Mouse (Mus musculus) forebrain, embryonic 12.5 days (tissue): ENCODE data around the gene Myo1a. TPM values are rescaled to one million over a fixed set of nuclear protein-coding genes. Genes with fewer than 3 reads are reported as not detected.

Source experiments
- ATAC-seq: fragments of 200-750 bp; cut with Nextera tagmentation; 2 replicates; pipeline ENCODE4 v1.8.0; 2017; ENCODE audit warnings: moderate TSS enrichment; ENCODE audit not compliant: low FRiP score
- H3K27ac ChIP-seq: fragments of 300-500 bp; sonication (generic); 2 replicates; pipeline ENCODE4 v1.5.1; 2016; ENCODE audit warnings: mild to moderate bottlenecking
- H3K27me3 ChIP-seq: fragments of 300-500 bp; sonication (generic); 2 replicates; pipeline ENCODE4 v1.6.1; 2016; ENCODE audit warnings: mild to moderate bottlenecking
- H3K36me3 ChIP-seq: fragments of 300-500 bp; sonication (generic); replicated peaks from 2 replicates; pipeline ENCODE4 v1.6.1; 2016; ENCODE audit warnings: mild to moderate bottlenecking
- H3K4me1 ChIP-seq: fragments of 300-500 bp; sonication (generic); 2 replicates; pipeline ENCODE4 v1.6.1; 2016
- H3K4me2 ChIP-seq: fragments of 300-500 bp; sonication (generic); 2 replicates; pipeline ENCODE4 v1.6.1; 2016; ENCODE audit warnings: mild to moderate bottlenecking, moderate library complexity
- H3K4me3 ChIP-seq: fragments of 300-500 bp; sonication (generic); replicated peaks from 2 replicates; pipeline ENCODE4 v1.5.1; 2016; ENCODE audit warnings: mild to moderate bottlenecking
- H3K9ac ChIP-seq: fragments of 300-500 bp; sonication (generic); 2 replicates; pipeline ENCODE4 v1.6.1; 2016; ENCODE audit warnings: mild to moderate bottlenecking
- H3K9me3 ChIP-seq: fragments of 300-500 bp; sonication (generic); 2 replicates; pipeline ENCODE4 v1.6.1; 2016
- WGBS: fragments of 180-500 bp; shearing (Covaris S2); methylation state at CpG from one replicate; pipeline ENCODE4 v1.1.7; 2016; 5-methylcytosine and 5-hydroxymethylcytosine counted together
- polyA plus RNA-seq: library from polyadenylated mRNA; unstranded; fragments of >200 nt; fragmentation: Nextera tagmentation; extraction: Ambion mirVana; gene quantifications from 2 replicates; pipeline ENCODE4 v1.2.1, GENCODE M21; 2016

The Myo1a gene
- polyA plus RNA-seq, 1 experiment from 2014 or later = 0.50 TPM

DNA sequence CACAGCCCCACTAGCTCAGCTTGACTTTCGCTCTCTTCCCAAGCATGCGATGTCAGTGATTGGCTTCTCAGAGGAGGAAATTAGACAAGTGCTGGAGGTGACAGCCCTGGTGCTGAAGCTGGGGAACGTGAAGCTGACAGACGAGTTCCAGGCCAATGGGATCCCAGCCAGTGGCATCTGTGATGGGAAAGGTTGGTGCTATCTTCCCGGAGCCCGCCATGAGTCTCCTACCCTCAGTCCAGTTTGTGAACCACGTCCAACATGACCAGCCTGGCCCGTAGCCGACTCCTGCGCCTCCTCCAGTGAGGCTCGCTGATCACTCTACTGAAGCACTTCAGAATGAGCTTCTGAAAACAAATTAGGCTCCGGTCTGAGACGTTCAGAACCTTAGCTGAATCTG is 5.4 kb downstream of the Myo1a start:
- no peaks in the 10 kb centered on the region for H3K36me3 ChIP-seq
- H3K4me3 ChIP-seq = no peak overlapping the region
- 89% methylated on average over 13 of the region's 13 CpGs for WGBS
- H3K9ac ChIP-seq = no peak overlapping the region
- H3K4me1 ChIP-seq = no peaks in the 10 kb centered on the region
- no peak for ATAC-seq
- no peak overlapping the region for H3K4me2 ChIP-seq
- H3K27ac ChIP-seq = no peak overlapping the region
- no peaks in the 10 kb centered on the region for H3K27me3 ChIP-seq
- no peaks in the 10 kb centered on the region for H3K9me3 ChIP-seq

DNA sequence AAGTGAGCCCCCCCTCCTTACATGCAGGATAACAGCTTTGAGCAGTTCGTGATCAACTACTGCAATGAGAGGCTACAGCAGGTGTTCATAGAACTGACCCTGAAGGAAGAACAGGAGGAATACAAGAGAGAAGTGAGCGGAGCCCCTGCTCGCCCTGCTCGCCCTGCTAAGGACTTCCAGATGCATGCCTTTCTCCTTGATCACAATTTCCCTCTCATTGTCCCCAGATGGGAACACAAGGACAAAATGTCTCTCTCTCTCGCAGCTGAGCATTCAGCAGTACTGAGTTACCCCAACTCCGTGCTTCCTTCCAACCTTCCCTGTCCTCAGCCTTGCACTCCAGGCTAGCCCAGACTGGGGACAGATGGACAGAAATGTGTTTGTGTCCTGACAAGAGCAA is 7.8 kb downstream of the Myo1a start:
- Histone ChIP-seq H3K9ac (no peak overlapping the region), H3K4me3 (no peak overlapping the region), H3K27me3 (no peaks in the 10 kb centered on the region), H3K4me1 (no peaks in the 10 kb centered on the region), H3K9me3 (no peaks in the 10 kb centered on the region), H3K4me2 (no peak overlapping the region), H3K36me3 (no peaks in the 10 kb centered on the region), H3K27ac (no peak overlapping the region)
- no peak for ATAC-seq
- WGBS = 79% methylated on average over 6 of the region's 6 CpGs

DNA sequence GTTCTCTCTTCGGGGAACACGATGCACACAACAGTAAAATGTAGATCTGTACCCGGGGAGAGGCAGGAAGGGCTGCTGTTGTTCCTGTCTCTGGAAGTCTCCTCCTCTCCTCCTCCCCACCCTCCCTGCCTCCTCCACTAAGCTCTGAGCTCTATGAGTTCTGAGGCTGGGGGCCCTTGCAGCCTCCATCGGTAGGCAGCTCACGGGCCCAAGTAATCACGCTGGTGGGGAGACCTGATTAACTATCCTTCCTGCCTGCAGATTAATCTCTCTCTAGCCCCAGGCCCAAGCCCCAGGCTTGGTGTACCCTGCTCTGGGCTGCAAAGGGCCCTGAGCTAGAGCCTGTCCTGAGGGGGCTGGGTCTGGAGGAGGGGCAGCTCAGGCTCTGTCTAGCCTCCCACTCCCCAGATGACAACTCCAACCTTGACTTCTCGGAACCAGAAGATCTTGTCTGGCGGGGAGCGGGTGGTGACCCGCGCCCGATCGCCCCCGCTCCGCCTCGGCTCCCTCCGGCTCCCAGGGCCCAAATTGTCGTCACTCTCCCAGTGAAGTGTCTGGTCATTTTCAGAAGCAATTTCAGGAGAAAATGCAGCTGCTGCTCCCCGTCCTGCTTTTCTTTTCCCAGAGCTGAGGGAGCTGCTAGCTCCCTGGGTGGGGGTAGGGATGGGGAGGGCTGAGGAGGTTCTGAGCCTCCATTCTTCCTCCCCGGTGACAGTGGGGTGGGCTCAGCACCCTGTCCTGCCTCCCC is 16.9 kb downstream of the Myo1a start:
- Histone ChIP-seq H3K27ac (0 out of 2 replicates have a peak overlapping the region, but pooled peaks have one; percentile 43), H3K27me3 (peaks cover 64% of the 10 kb centered on the region)
- peak; percentile 62; the same call in 1 of the 2 replicates for ATAC-seq

DNA sequence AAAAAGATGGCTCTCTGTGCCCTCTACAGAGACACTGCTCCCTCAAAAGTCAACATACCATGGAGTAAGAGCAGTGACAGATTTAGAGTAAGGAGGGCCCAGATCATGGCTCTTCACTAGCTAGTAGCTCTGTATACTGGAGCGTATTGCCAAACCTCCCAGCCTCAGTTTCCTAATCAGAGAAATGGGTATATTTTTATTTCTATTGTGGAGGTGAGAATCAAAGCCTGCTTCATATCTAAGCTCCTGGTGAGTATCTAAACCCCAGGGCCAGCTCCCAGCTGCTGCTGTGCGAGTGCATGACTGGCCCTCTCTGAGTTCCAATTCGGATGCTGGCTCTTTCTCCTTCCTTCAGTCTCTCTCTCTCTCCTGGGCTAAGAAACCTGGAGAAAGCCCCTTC is 19.2 kb downstream of the Myo1a start, which contains the start of gene Tac2:
Gene Tac2 (plus strand): TSS at position 301 of the 400 bp plus-strand sequence.
- no peak for ATAC-seq
- Histone ChIP-seq H3K27ac (no peak within 1 kb of the TSS), H3K36me3 (no peaks in the 10 kb centered on the region), H3K4me3 (no peak within 1 kb of the TSS), H3K9ac (no peak within 1 kb of the TSS), H3K4me2 (no peak within 1 kb of the TSS), H3K9me3 (no peaks in the 10 kb centered on the region), H3K27me3 (peaks cover 85% of the 10 kb centered on the region), H3K4me1 (peaks cover 31% of the 10 kb centered on the region)
- WGBS = 86% methylated on average over 3 of the region's 3 CpGs

More for the DNA sequence above, 16.9 kb downstream of the Myo1a start:
- no peaks in the 10 kb centered on the region for H3K9me3 ChIP-seq
- WGBS = 16% methylated on average over 20 of the region's 20 CpGs
- H3K4me3 ChIP-seq = peak overlapping the region; percentile 13; the same call in 1 of the 2 replicates
- peaks cover 31% of the 10 kb centered on the region for H3K4me1 ChIP-seq
- peak overlapping the region; percentile 36 for H3K4me2 ChIP-seq
- H3K36me3 ChIP-seq = no peaks in the 10 kb centered on the region
- peak overlapping the region; percentile 29; the same call in 1 of the 2 replicates for H3K9ac ChIP-seq

DNA sequence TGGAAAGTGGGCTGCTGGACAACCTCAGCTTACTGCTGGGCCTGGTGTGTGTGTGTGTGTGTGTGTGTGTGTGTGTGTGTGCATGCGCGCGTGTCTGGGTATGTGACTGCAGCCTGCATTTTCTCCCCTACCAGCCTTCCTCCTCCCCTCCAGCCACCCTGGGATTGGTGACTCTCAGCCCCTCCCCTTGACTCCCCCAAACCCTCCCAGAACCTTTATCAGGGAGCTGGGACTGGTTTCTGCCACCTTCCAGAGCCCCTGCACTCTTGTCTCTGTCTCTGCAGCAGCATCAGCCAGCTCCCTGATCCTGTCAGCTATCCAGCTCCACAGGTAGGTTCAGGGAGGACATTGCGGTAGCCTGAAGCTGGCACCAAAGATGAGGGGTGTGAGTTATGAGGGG is 20.2 kb downstream of the Myo1a start:
- H3K27ac ChIP-seq = no peak overlapping the region
- no peak overlapping the region for H3K4me2 ChIP-seq
- H3K4me3 ChIP-seq = no peak overlapping the region
- H3K9ac ChIP-seq = no peak overlapping the region
- H3K36me3 ChIP-seq = no peaks in the 10 kb centered on the region
- H3K9me3 ChIP-seq = no peaks in the 10 kb centered on the region
- peaks cover 31% of the 10 kb centered on the region for H3K4me1 ChIP-seq
- whole genome bisulfite sequencing = 68% methylated on average over 4 of the region's 4 CpGs
- peaks cover 84% of the 10 kb centered on the region for H3K27me3 ChIP-seq
- no peak for ATAC-seq

DNA sequence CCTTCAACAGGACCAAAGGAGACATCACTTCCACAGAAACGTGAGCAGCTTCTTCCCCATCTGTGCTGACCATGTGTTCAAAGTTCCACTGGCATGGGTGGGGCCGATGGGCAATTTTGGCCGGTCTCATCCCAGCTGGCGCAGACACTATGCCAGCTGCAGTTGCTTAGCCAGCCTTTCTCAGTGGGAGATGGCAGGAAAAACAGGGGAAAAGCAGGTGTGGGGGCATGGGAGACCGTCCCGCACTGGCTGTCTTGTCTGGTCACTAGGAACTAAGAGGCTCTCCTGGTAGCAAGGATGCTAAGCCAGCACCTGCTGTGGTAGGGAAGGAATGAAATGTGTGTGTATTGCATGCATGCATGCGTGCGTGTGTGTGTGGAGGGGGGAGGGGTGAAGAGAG is 23.5 kb downstream of the Myo1a start:
- ATAC-seq = no peak
- WGBS = 80% methylated on average over 8 of the region's 8 CpGs
- Histone ChIP-seq H3K27me3 (peaks cover 85% of the 10 kb centered on the region), H3K4me2 (no peak overlapping the region), H3K36me3 (no peaks in the 10 kb centered on the region), H3K27ac (no peak overlapping the region), H3K9ac (no peak overlapping the region), H3K9me3 (no peaks in the 10 kb centered on the region), H3K4me3 (no peak overlapping the region), H3K4me1 (peaks cover 14% of the 10 kb centered on the region)

DNA sequence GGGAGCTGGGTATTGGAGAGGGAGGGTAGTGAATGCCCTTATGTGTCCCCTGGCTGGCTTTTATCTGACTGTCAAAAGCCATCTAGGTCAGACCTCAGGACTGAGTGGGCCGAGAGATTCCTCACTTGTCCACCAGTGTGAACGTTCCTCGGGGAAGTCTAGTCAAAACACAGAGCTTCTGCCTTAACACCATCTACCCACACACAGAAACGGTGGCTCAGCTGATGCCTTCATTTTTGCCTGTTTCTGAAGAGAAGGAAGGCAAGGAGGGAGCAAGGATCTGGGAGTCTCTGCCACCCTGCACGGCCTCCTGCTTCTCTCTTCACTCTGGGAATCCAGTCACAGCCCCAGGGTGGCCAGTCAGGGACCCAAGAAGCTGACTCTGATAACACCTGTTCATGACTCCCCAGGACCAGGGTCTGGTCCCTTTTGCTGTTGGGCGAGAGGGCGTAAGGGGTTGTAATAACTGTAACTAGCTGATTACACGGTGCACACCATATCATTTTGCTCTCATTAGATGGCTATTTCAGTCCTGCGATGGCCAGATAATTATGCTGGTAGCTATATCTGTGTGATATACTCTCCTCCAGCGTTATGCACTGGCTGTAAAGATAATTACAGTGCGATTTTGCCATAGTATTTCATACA is 25.4 kb downstream of the Myo1a start:
- Histone ChIP-seq H3K9me3 (no peaks in the 10 kb centered on the region), H3K4me2 (no peak overlapping the region; the same call in 1 of the 2 replicates), H3K27ac (no peak overlapping the region), H3K9ac (no peak overlapping the region), H3K27me3 (peaks cover 88% of the 10 kb centered on the region), H3K4me3 (no peak overlapping the region), H3K36me3 (no peaks in the 10 kb centered on the region), H3K4me1 (peaks cover 13% of the 10 kb centered on the region)
- WGBS = 54% methylated on average over 11 of the region's 11 CpGs
- no peak for ATAC-seq

DNA sequence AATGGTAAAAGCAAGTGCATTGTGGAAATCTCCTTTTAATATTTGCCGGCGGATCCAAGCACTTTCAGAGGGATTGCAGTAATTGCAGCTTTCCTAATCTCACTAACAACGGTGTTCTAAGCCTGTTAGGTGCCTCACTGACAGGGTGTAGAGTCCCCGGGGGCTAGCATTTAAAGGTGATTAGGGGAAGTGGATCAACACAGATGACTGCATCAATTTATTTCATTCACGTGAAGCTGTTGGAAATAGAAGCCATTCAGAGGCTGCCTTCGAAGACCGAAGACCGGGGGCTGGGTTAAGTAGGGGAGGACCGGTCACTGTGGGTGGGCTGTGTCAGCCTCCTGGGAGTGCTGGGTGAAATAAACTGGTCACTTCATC is 26.0 kb downstream of the Myo1a start:
- Histone ChIP-seq H3K9ac (no peak overlapping the region), H3K4me3 (no peak overlapping the region), H3K27ac (no peak overlapping the region), H3K9me3 (no peaks in the 10 kb centered on the region), H3K36me3 (no peaks in the 10 kb centered on the region), H3K27me3 (peaks cover 85% of the 10 kb centered on the region), H3K4me2 (peak overlapping the region; percentile 4; the same call in 1 of the 2 replicates), H3K4me1 (peaks cover 13% of the 10 kb centered on the region)
- WGBS = 8% methylated on average over 9 of the region's 9 CpGs
- ATAC-seq = peak; percentile 36; the same call in 1 of the 2 replicates

DNA sequence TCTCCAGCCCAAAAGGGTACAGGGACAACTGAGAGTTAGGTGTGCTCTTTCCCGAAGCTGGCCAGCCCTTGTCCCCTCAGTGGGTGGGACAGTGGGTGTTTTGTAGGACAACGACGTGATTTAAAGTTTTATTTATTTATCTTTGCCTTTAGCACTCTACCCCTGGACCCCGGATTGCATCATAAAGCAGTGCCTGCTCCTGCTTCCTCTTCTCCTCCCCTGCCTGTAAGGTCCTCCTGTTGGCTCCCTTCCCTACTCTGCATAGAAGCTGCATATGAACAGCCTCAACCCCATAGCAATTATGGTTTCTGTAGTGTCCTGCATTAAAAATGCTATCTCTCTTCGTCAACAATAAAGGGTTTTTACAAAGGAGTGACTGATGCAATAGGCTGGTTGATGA is 26.4 kb downstream of the Myo1a start:
- Histone ChIP-seq H3K4me3 (no peak overlapping the region), H3K27me3 (peaks cover 85% of the 10 kb centered on the region), H3K9ac (no peak overlapping the region), H3K4me1 (peaks cover 13% of the 10 kb centered on the region), H3K36me3 (no peaks in the 10 kb centered on the region), H3K4me2 (no peak overlapping the region), H3K27ac (no peak overlapping the region), H3K9me3 (no peaks in the 10 kb centered on the region)
- 38% methylated on average over 5 of the region's 5 CpGs for WGBS
- no peak for ATAC-seq

DNA sequence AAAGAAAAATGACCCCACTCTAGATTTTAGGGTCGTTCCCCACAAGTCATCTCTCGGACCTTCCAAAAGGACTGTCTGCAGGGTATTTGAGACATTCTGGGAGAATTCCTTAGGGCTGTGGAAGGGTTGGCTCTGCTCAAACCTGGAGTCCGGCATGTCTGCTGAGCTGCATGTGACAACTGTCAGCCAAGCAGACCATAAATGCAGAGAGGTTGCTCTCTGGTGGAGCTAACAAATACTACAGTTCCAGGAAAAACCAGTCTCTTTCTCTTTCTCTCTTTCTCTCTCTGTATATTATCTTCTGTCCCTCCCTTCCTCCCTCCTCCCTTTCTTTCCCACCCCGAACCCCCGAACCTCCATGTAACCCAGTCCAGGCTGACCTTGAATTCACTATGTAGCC is 29.5 kb downstream of the Myo1a start:
- Histone ChIP-seq H3K4me1 (peaks cover 16% of the 10 kb centered on the region), H3K4me3 (no peak overlapping the region), H3K27me3 (peaks cover 65% of the 10 kb centered on the region), H3K27ac (no peak overlapping the region), H3K9ac (no peak overlapping the region), H3K4me2 (no peak overlapping the region), H3K9me3 (no peaks in the 10 kb centered on the region), H3K36me3 (no peaks in the 10 kb centered on the region)
- ATAC-seq = no peak
- 60% methylated on average over 5 of the region's 5 CpGs for WGBS

DNA sequence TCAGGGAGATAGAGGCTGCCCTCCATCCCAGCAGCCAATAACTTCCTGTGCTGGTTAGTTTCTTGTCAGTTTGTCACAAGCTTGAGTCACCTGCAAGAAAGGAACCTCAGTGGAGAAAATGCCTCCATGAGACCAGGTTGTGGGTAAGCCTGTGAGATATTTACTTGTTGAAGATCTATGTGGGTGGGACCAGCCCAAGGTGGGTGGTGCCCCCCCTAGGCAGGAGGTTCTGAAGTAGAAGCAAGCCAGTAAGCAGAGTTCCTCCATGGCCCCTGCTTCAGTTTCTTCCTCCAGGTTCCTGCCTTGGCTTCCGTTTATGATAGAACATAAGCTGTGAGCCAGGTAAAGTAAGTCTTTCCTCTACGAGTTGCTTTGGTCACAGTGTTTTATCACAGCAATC is 31.3 kb downstream of the Myo1a start:
- Histone ChIP-seq H3K27ac (no peak overlapping the region), H3K9me3 (no peaks in the 10 kb centered on the region), H3K36me3 (peaks cover under 1% of the 10 kb centered on the region; the same call in 1 of the 2 replicates), H3K9ac (no peak overlapping the region), H3K4me1 (peaks cover 15% of the 10 kb centered on the region), H3K4me3 (no peak overlapping the region), H3K4me2 (no peak overlapping the region), H3K27me3 (peaks cover 49% of the 10 kb centered on the region)
- whole genome bisulfite sequencing = 78% methylated on average over 2 of the region's 2 CpGs
- ATAC-seq = no peak

DNA sequence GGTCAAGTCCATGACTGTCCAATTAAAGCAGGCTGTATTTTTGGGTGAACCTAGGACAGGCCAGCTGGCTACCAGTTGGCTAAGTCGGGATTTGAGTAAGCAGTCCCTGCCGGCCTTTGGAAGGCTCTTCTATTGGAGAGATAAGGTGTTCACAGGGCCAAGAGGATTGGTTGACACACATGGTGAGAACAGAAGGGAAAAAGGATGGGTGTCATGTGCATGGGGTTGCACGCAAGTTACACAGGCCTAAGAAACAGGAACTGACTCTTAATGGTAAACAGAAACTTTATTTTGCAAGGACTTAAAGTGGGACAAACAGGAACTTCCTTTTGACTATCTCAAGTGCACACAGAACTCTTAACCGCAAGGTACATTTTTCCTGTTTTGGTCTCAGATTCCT is 31.9 kb downstream of the Myo1a start:
- no peak overlapping the region for H3K27ac ChIP-seq
- no peak for ATAC-seq
- peaks cover 42% of the 10 kb centered on the region for H3K27me3 ChIP-seq
- no peak overlapping the region for H3K4me2 ChIP-seq
- 84% methylated on average over 4 of the region's 4 CpGs for WGBS
- no peak overlapping the region for H3K4me3 ChIP-seq
- no peaks in the 10 kb centered on the region for H3K9me3 ChIP-seq
- H3K36me3 ChIP-seq = peaks cover 7% of the 10 kb centered on the region
- H3K4me1 ChIP-seq = peaks cover 13% of the 10 kb centered on the region
- no peak overlapping the region for H3K9ac ChIP-seq

DNA sequence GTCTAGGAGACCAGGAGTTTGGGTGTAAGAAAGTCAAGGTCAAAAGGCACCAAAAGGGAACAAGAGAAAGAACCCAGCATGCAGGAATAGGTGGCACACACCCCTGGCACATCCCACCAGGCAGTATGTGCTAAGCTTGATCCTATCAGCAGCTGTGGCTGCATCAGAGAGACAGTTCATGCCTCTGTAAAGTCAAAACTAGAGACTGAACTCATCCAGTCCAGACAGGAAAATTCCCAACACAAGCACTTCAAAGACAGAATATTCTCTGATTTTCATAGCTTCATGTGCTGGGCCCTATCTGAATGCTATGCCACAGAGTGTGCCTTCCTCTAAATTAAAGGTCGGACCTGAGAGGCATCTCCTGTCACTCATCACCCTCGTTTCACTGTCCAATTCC is 32.6 kb downstream of the Myo1a start:
- no peak overlapping the region for H3K4me2 ChIP-seq
- no peak overlapping the region for H3K27ac ChIP-seq
- ATAC-seq = no peak
- peaks cover 13% of the 10 kb centered on the region for H3K36me3 ChIP-seq
- no peaks in the 10 kb centered on the region for H3K9me3 ChIP-seq
- no peak overlapping the region for H3K4me3 ChIP-seq
- 23% methylated on average over 2 of the region's 2 CpGs for WGBS
- peaks cover 38% of the 10 kb centered on the region for H3K27me3 ChIP-seq
- H3K4me1 ChIP-seq = peaks cover 13% of the 10 kb centered on the region
- no peak overlapping the region for H3K9ac ChIP-seq
